Mouse (Mus musculus): Measurements from ENCODE around the gene Auts2.

The Auts2 gene

DNA sequence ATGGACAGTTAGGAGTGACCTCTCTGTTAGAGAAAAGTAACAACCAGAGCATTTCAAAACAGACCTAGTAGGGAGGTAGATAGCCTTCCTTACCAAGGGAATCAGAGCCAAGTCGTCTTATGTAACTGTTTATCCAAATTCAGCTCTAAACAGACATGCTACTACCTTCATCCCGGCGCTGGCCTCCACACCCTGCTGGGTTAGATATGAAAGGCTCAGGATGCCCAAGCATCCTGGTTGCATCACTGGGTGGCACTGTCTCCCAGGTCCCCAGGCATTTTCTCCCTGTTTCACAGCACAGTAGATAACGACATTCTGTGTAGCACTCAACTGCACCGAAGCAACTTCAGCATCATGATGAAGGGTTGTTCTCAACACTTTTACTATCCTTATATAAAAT, 154.4 kb downstream of the Auts2 start:
- DNase-seq (ENCODE audit: low read depth, low spot score): no peak

DNA sequence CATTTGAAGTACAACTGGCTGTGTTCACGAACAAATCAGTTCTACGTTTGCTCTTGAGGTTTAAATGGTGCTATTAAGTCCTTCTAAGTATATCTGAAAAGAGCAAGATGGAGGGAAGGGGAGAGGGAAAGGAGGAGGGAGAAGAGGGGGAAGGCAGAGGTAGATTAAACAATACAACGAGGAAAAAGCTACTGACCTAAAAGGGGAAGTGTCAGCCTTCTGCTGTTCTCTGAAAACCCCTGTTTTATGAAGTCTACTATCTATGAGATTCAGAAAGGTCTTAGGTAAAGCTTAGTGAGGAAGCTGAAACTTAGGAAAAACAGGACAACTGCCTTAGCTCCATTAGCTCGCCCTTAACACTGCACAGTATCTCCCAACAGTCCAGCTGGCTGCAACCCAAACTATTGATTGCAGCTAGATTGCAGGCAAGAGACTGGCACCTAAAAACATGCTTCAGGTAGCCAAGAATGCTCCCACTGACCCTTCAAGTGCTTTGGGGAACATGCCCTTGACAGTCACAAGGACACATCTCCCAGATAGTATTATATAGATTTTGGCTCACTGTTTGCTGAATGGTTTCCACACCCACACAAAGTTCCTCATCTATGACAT, 157.8 kb downstream of the Auts2 start:
- no peak for DNase-seq (ENCODE audit: low read depth, low spot score)

DNA sequence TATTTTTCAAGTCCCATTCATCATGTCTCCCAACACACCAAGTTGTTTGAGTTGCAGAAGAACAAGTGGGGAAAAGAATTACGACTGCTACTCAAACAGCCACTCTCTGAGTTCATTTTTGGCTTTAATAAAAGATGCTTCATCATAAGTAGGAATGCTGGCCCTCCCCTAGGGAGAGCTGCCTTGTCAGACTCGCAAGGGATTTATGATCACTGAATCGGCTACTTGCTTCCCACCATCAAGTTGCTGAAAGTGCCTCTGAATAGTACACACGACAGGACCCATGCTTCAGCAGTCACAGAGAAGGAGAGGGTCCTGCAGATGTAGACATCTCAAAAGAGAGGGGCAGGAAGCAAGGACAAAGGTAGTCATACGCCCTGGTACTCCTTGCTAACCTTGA, 162.9 kb downstream of the Auts2 start:
- no peak for DNase-seq (ENCODE audit: low read depth, low spot score)

DNA sequence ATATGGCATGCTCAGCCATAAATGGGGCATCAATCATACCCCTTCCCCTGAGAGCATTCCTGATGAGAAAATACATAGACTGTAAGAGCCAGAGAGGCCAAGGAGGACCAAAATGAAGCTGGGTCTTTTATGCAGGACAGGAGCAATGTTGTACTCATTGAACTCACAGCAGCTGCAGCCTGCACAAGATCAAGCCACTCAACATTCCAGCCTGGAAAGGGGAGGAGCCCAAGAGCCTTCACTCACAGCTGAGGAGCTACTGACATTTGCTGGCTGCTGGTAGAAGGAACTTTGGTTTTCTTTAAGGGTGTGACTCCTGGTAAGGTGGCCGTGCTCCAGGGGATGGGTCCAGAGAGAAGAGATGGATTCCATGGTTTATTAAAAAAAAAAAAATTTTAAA, 164.2 kb downstream of the Auts2 start:
- no peak for DNase-seq (ENCODE audit: low read depth, low spot score)

DNA sequence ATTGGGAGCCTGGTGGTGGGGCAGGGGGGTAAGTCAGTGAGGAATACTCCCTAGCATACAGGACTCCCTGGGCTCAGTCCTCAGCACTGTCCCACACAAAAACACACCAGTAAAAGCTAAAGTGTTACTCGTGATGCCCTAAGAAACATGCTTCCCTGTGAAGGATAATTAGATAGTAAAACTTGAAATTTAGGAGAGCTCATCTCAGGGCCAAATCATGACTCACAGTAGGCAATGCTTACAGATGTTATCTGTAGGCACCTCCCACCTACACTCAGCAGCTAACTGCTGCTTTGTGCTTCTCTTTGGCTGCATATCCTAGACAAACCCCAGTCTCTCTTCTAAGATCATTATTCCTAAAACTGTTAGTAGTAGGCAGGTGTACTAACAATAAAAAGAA, 168.0 kb downstream of the Auts2 start:
- DNase-seq (ENCODE audit: low read depth, low spot score): no peak

DNA sequence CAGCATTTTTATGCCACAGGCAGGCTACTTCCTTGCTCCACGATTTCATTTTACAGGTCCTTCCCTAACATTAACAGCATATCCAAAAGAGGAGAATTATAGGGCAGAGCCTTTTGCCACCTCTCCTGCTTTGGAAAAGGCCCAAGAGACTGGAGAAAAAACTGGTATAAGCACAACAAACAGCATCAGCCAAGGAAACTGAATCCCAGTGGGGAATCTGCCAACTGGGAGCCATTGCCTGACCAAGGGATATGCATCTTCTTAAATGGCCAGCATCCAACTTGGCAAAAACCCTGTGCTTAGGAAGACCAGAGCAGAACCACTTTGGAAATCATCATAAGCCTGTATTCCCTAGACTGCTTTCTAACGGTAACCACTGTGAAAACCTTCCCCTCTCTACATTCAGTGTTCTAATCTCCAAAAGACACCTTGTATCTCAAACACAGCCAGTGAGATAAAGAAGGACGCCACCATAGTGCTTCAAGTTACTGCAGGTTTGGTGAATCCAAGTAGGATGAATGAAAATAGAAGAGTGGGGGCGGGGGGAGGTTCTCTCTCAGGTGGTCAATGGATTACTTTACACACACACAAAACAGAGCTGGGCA, 169.6 kb downstream of the Auts2 start:
- no peak for DNase-seq (ENCODE audit: low read depth, low spot score)

DNA sequence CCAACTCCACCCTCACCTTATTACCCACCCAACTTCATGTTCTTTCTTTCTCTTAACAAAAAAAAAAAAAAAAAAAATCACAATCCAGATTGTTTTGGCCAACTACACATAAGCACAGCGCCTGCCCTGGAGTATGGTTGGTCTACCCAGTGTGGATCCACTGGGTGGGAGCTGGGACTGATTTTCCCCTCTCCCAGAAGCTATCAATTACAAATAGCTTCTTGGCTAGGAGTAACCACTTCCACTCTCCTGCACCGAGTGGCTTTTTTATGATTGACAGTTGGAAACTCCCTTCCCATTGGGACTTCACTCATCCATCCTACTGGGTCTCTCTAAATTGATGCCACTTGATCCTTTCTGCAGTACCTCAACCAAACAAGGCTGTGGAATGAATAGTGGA, 170.5 kb downstream of the Auts2 start:
- DNase-seq (ENCODE audit: low read depth, low spot score): no peak

DNA sequence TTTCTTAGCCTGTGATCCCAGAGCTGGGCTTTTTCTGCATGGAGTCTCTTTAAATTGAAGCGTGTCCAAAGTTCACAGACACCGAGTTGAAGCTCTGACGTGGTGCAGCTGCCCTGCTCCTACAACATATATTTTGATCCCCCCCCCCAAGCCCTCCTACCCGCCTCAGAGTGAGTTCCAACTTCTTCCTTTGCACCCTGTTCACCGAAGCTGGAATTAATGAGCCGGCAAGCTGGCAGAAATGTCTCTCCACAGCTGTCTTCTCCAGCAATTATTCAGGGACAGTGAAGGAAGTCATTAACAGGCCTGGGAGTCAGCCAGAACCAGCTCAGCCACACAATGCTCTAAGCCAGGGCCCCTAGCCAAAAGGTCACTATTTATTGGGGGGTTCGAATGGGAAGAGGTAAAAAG, 174.5 kb downstream of the Auts2 start:
- no peak for DNase-seq (ENCODE audit: low read depth, low spot score)

DNA sequence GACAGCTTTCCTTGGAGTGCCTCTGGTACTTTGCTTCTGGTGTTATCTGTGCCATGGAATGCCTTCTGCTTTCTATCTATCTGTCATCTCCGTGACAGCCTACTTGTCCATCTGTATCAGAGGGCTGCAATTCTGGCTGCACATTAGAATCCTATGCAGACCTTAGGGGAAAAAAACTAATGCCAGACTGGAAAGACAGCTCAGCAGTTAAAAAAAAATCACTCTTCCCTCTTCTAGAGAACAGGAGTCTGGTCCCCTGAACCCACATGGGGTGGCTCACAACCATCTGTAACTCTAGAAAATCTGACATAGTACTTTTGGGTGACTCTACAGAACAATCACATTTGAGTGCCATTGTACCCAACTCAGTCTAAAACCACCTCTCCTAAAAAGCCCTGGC, 181.9 kb downstream of the Auts2 start:
- DNase-seq (ENCODE audit: low read depth, low spot score): no peak

DNA sequence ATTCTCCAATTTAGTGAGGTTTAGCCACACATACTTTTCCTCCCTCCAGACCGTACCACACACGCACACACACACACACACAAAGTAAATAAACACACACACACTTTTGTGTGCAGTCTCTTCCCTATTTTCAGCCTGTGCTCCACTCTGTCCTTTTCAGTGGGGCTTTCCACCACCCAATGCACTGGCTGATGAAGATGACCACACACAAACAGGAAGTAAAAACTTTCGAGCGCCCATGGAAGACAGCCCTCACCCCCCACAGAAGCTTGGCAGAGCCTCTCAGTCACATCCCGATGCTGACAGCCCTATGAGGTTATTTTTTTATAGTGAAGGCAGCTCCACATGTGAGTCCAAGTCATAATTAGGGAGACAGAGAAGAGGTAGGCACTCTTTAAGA, 185.4 kb downstream of the Auts2 start:
- DNase-seq (ENCODE audit: low read depth, low spot score): no peak

DNA sequence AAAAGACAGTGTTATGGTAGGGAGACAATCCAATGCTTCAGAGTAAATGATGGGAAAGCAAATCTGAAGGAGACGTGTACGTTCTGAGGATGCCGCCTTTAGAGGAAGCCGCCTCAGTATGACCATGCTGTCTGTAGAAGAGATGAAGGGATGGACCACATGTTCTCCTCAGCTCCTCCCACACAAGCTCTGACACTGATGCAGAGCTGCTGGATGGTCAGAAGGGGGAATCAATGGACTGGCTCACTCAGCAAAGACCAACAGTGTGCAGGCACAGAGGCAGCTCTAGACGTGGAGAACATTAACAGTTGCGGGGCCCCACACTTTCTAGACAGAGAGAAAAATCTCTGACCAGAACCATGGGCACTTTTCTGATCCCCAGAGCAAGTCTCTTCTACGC, 187.2 kb downstream of the Auts2 start:
- DNase-seq (ENCODE audit: low read depth, low spot score): no peak

DNA sequence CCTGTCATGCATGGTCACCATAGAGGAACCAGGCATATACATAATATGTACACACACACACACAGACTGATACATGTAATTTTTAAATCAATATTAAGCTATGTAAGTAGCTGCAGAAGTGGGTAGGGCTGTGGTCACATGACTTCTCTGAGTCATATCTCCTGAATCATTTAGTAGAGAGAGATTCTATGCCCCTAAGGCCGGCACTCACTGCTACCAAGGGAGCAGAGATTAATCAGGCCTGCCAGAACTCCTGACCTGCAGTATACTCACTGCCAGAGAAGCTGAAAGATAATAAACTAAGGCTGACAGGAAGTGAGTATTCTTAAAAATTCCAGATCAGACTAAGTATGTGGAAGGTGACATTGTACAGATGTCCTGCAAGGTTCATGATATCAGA, 190.7 kb downstream of the Auts2 start:
- no peak for DNase-seq (ENCODE audit: low read depth, low spot score)

DNA sequence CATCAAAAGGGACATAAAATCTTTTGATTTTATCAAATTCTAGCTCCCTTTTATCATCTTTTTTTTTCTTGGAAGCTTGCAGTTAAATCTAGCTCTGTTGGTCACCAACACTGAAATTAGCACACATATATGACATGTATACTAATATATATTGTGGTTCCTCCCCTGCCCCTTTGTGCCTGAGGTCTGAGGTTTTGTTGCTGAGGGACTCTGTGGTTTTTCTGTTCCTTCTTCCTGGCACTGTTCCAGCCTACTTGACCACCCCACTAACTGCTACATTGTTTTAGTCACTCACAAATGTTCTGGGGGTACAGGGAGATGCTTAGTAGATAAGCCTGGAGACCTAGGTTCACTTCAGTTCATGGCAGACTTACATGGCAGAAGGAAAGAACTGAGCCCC, 192.0 kb downstream of the Auts2 start:
- DNase-seq (ENCODE audit: low read depth, low spot score): no peak

DNA sequence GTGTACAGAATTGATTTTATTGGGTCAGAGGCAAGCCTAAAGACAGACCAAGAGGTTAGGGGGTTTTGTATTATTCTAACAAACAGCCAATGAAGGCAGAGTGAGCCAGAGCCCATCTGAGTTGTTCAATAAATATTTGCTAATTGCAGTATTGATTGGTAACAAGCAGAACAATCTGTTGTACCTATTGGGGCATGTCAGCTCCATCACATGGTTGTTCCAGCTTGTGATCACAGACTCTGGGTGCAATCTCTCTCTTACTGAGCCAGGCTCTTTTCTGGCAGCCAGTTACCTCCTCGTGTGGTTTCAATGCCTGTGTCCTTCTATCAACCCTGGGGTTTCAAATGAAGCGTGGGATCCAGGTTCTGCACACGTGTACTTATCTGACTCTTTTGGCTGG, 201.8 kb downstream of the Auts2 start:
- DNase-seq (ENCODE audit: low read depth, low spot score): no peak

DNA sequence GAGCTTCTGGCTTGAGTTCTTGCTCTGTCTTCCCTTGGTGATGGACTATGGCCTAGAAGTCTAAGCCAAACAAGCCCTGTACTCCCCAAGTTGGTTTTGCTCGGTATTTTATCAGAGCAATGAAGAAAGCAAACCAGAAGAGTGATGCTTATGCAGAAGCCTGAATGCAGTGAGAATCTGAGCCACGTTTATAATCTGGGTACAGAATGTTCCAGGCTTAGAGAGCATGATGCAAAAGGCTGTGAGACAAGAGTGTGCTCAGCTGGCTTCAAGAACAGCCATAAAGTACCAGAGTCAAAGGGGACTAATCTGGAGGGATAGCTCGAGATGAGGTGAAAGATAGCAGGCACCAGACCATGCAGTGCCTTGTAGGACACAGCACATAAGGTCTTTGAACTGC, 205.5 kb downstream of the Auts2 start:
- no peak for DNase-seq (ENCODE audit: low read depth, low spot score)

DNA sequence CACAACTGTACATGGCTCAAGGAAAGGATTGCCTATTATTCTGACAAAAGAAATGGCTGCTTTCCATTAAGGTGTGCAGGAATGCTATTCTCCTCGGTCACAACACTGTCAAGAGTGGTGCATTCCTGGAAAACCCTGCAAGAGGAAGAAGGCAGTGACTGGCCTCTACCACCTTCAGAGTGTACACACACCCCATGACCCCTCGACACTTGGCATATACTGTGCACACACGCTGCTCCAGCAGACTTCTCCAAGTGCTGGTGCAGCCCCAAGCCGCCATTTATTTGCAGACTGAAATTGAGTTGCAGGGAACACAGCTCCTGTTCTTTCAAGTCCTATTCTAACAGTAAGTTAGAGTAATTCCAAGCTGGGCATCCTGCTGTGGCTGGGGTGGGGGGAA, 207.4 kb downstream of the Auts2 start:
- DNase-seq (ENCODE audit: low read depth, low spot score): no peak

DNA sequence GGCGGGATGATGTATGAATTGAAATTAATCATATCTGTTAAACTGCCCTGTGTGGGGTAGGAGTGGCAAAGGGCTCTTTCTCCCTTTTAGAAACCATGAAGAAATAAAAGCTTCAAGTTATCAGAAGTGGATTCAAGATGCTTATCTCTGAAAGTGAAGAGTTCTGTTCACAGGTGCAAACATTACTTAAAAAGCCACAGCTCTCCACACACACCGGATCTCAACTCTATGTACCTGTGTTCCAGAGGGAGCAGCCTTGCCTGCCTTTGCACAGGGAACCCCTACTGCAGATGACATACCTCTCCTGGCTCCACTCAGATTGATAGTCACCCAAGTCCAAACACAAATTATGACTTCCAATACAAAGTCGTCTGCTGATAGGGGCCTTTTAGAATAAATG, 208.3 kb downstream of the Auts2 start:
- DNase-seq (ENCODE audit: low read depth, low spot score): no peak

DNA sequence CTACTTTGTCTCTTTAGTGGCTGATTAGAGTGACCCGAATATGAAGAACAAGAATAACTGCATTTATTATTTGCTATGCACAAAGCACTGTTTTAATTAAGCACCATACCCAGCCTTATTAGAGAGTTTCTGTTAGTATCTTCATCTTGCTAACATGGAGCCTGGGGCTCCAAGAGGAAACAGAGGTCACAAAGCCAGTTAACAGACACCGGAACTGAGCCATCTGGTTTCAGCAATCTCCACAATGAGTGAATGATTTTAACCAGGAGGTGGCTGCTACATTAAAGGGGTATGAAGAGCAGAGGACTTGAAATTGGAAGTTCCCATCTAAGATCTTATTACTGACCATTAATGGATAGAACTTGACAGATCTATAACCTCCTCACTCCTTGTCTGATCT, 209.4 kb downstream of the Auts2 start:
- no peak for DNase-seq (ENCODE audit: low read depth, low spot score)

DNA sequence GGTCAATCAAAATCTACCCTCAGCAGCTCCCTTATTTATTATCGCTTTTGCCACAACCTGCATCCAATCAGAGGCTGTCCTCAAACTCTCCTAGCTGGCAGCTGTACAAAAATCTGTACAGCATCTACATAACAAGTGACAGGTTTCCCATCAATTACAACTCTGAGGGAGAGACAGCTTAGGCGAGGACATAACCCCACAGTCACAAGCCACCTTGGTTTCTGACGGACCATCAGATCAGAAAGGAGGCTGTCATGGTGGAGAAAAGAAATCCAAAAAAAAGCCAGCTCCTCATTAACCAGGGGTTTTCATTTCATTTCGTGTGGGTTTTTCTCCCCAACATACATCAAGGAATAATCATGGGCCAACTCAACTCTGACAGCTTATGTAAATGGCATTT, 210.6 kb downstream of the Auts2 start:
- no peak for DNase-seq (ENCODE audit: low read depth, low spot score)

DNA sequence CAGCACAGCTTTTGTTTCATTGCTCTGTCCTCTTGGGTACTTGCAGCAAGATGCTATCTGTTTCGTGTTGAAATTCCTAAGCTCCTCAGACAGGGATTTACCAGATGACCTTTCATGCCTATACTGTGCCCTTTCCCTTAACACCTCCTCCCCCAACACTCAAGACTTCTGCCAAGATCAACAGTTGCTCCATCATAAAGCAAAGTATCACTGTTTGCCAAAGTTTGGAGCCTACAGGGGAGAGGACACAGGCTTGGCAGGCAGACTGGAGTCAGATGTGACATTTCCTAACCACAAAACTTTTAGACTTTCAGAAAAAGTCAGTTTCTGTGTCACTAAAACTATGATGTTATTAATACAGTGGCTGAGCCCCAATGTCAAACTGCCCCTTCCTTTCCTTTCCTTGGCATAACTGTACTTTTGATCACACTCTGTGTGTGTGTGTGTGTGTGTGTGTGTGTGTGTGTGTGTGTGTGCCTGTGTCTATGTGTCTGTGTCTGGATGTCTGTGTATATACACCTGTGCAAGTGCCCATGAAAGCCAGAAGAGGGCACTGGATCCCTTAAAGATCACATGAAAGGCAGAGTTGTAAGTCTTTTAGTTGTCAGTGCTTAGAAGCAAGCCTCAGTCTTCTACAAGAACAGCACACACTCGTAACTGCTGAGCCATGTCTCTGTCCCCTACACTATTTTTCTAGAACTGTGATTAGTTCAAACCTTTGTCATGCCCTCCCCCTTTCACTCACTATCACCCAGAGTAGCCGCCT, 213.8 kb downstream of the Auts2 start:
- DNase-seq (ENCODE audit: low read depth, low spot score): no peak

DNA sequence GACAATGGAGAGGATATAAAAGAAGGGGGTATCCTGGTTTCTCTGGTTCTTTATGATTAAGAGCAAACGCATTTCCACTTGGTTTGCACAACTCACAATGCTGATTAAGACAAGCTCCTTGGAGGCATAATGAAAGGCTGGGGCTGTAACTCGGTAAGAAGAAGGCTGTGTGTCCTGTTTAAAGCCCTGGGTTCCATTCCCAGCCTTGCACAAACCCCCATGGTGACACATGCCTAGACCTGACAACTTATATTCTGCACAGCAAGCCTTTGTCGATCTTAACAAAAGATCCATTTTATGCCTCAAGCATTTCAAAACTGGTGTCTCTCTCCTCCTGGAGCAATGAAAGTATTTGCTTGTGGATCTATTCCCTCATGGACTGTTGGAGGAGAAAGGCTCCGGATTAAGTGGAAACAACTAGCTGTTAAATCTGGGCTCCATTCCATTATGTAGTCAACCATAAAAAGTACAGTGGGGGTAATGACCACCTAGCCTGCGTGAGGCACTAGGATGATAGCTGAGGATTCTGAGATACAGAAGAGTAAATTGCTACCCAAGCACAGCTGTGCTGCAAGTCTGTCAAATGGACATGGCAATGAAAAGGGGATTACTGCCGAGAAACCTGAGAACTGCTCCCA, 218.8 kb downstream of the Auts2 start:
- DNase-seq (ENCODE audit: low read depth, low spot score): no peak

DNA sequence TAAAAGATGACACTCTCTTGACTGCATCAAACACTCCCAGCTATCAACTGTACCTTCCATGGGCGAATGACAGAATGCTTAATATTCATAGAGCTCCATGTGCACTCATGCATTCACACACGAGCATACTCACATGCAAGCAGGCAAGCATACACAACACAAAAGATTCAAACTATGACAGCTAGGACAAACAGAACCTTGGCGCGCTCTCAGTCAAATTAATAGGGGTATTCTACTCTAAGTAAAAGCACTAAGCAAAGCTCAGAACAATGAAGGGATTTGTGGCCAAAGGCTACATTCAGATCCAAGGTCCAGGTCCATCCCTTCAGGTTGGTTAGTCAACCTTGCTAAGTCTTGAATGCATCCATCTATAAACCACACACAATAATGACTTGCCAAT, 219.5 kb downstream of the Auts2 start:
- no peak for DNase-seq (ENCODE audit: low read depth, low spot score)

DNA sequence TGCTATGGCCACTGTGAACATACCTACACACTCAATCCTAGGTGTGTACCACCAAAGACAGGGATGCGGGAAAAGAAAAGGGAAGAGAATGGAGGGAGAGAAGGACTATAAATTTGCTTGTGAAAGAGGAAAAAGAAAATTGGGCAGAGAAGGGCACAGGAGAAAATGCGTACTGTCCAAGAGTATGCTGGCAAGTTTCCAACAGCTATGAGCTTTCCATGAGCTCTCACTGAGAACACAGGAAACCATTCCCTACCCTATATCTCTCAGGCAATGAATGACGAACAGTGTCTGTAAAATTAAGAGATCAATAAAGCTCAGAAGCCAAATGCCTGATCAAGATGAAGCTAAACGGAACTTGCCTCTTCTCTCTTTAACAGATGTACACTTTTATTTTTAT, 220.2 kb downstream of the Auts2 start:
- DNase-seq (ENCODE audit: low read depth, low spot score): no peak
